Mouse (Mus musculus): ENCODE data around the gene Zc3h18.

The Zc3h18 gene

DNA sequence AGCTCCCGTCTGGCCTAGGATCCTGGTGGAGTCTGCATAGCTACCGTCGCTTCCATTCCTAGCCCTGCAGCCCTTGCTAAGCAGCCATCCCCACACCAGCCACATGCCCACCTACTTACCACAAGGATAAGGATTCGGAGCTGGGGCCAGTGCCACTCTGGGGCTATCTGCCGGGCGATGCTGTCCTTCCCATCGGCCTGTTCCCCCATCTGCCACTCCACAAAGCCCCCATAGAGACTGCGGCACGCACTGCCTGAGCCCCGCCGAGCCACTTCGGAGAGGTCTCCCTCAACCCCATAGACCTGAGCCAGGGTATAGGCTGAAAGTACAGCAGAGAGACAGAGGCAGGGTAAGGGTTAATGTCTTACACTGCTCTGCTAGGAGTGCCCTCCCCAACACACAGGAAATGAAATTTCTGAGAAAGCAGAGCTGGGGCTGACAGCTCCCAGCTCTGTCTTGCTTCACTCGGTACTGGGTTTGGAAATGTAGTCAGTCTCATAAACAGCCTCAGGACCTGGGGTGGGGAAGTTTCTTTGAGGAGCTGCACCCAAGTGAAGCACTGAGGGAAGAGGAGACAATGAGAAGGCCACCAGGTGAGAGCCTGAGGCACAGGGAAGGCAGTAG, 61.4 kb downstream of the Zc3h18 start:
- no peak for DNase-seq

DNA sequence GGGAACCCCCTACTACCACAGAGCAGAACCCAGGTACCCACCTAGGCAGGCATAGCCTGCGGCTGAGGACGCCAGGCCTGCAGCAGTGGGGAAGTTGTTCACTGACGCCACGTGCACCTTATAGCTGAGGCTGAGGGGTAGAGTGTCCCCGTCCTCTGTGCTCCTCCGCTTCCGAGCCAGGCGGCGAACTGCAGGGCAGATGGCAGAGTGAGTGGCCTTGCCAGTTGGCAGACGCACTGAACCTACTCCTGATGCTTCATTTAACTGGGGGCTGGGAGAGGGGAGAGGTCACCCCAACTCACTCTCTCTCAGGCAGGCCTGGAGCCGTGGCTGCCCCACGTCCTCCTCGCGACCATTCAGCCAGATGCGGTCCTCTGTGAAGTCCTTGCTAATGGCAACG, 62.9 kb downstream of the Zc3h18 start:
- no peak for DNase-seq

DNA sequence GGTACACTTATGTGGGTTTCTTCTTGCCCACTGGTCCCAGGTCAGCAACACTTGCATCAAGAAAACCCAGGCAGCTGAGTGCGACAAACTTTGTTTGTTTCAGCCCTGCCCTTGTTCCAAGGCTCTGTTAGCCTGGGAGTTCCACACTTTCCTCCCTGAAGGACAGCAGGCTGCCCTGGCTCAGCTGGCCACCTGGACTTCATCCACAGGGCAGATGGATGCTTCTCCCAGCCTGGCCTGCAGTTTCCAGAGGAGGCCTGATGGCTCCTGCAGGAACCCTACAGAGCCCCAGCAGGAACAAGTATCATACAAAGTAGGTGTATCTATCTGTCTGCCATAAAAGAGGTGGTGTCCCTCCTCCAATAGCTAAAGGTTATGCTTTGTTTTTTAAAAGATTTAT, 64.9 kb downstream of the Zc3h18 start:
- DNase-seq: no peak

DNA sequence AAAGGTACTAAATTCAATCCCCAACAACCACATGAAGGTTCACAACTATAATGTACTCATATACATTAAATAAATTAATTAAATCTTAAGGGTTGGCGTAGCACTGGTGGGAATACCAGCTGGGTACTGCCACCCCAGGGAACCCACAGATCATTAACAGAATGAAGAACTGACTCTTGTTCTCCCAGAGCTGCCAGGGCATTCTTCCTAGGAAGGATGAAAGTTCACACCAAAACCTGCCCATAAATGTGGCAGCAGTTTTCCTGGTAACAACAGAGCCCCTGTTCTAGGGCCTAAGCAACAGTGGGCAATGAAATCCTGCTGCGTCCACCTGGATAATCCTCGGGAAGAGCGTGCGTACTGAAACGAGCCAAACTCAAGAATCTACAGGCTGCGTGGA, 65.9 kb downstream of the Zc3h18 start:
- peak in 1 of 2 experiments; percentile 40 for DNase-seq

DNA sequence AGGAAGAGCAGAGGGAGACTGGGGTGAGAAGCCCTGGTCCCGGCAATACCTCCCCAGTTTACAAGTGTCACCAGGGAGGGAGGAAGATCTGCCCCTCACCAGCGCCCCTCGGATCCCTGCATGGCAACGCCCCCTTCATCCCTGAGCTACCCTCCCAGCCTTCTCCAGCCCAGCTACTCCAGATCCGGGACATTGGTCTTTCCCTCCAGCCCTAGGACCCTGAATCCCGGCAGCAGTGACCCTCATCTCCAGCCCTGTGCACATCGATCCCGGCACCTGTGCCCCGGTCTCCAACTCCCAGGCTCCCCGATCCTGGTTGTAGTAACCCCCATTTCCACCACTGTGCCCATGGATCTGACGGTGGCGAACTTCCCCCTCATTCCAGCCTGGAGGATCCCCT, 66.4 kb downstream of the Zc3h18 start:
- peak in 1 of 2 experiments; percentile 24 for DNase-seq

DNA sequence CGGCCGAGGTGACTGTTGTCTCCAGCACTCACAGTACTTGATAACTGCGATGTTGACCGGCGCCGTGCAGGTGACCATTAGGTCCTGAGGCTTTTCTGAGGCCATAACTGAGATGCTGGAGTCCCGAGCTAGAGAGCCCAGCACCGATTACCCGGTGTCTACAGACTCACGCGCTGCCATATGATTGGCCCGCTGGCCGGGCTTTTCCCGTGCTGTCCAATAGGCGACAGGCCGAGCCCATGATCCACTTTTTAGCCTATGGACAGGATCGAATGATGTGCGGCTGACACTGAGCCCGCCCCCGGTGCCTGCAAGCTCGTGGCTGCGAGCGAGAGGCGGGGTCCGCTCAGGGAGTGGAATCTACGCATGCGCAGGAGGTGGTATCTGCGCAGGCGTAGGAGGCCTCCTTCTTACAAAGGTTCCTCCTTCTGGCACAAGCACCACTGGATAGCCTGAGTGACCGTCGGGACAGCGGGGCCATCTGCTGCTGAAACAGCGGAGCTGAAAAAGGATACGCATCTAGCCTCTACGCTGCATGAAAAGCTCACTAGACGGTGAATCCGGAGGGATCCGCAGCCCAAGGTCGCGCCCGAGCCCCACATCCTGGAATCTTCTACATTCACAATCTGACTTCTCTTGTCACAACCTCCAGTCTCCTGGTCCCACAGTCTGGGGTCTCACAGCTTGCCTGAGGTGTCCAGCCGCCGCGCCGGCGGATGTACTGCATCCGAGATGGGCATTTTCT, 67.0 kb downstream of the Zc3h18 start, which contains the start of gene Mvd:
TSS of gene Mvd (minus strand) at position 161 of the 745 bp plus-strand sequence.
- DNase-seq: peak; percentile 99

DNA sequence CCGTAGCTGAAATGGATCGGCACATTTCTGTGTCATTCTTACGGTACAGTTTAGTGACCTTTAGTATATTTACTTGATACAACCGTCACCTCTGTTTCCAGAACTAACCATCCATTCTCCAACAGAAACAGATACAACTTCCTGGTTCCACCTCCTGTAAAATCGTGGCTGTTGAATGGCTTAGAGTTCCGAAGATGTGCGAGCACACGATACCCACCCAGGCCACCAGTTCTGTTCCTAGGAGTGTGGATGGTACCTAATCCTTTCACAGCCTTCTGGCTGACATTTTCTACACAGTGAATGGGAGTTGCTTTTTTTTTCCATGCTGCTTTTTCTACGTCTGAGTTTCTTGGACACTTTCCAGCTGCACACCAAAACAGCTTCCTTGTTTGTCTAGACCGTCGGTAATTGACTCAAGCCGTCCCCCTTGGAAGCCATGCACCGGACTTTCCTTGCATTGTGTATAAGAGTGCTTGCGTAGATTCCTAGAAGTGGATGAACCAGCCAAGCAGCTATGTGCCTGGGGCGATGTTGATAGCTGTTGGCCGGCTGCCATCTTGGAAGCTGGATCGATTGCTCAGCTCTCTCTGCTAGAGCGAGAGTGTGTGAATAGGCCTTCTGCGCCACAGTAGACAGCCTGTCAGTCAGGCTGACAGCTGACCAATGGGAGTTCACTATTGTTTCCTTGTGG, 67.8 kb downstream of the Zc3h18 start:
- peak; percentile 89 for DNase-seq

DNA sequence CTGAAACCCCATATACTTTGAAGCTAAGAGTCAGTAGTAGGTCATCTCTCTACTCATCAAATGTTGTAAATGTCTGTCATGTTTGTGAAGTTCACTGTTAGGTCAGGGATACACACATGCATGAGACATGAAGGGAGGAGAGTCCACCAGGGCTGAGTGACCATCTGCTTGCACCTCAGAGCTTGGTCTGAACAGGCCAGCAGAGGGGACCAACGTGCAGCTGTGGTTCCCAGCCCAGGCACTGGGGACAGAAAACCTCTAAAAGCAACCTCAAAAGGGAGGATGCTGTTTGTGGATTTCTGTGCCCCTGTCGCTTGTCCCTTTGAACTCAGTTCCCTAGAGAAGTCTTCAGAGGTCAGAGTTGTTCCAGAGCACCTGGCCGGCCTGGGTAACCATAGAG, 68.8 kb downstream of the Zc3h18 start:
- no peak for DNase-seq

DNA sequence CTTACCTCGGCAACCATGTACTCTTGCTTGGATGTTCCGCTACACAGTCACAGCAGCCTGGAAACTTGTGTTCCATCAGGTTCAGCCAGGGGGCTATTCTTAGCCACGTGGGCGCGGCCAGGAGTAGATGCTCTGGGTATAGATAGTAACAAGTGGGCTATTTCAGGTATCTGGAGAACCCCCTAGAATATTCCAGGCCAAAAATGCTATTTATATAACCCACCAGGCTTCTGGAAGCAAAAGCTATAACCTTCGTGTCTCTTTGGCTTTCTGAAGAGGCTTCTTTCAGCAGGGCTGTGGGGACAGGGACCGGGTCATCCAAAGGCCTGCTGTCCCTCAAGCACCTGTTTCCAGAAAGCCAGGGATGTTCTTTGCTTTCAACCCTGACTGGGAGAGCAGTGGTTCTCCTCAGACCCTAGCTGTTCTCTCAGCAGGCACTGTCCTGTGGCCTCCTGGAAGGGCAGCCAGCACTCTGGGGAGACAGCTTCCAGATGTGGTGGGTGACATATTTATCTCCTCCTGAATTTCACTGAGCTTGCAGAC, 74.8 kb downstream of the Zc3h18 start:
- DNase-seq: no peak

DNA sequence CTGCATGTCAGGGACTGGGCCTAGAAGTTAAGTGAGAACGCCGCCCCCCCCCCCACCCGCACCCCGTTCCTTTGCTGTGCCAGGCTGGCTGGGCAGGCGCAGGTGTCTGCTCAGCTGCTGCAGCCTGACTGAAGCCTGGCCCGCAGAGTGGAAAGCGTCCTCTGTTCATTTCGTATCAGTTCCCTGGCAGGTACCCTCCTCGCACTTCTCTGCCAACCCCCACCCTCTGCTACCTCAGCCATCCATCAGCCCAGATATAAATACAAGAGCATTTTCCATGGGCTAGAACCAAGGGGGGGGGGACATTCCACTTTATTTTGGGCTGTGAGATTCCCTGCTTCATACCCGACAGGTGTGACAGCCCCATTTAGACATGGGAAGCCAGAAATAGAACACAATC, 75.7 kb downstream of the Zc3h18 start:
- no peak for DNase-seq

DNA sequence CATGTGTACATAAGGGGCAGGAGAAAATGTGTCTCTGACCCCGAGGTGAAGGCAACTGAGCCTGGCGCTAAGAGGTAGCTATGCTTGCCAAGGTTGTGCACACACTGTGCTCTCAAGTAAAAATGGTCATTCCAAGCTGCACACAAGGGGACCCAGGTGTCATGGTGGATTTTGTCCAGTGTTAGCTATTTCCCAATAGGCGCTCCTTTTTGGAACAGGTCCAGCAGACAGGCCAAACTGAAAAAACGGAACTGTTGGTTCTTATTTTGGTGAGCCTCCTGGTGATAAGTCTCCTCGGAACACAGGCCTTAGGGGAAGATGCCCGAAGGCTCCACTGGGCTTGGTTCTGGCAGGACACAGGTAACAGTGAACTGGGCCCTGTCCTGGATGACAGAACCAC, 78.0 kb downstream of the Zc3h18 start:
- DNase-seq: no peak

DNA sequence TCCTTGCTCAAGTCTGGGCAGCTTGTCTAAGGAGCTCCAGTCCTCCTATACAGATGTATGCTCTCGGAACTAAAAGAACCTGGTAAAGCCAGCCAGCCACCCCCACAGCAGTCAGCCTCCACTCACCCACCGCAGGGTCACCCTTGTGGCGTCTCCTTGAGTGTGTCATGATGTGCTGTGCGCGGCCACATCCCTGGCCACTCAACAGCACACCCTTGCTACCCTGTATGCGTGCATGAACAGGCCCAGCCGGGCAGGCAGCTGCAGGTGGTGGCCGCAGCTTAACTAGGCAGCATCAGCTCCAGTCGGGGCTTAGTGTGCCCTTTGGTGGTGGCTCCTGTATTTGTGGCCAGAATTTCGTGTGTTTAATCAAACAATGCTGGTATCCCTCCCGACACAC, 80.8 kb downstream of the Zc3h18 start:
- DNase-seq: no peak

DNA sequence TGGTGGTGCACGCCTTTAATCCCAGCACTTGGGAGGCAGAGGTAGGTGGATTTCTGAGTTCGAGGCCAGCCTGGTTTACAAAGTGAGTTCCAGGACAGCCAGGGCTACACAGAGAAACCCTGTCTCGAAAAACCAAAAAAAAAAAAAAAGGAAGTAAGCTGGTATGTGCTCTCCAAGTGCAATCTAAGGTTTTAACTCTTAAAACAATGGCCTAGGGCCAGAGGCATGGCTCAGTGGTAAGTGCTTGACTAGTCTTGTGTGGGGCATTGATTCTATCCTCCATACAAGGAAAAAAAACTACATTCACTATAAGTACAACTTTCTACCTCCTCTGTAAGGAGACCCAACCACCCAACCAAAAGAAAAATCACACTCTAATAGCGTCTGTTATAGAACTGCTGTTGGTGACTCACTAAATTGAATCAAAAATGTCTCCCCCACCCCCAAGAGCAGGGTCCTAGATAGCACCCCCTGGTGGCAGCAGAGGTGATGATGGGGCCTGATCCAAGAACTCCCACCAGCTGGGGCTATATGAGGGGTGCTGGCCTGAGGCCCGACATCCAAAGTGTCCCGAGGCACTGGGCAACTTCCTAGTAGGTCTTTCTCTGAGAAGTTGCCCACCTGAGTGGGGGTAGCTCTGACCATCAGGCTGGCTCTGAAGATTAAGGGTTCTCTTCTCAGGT, 83.0 kb downstream of the Zc3h18 start:
- DNase-seq: no peak

DNA sequence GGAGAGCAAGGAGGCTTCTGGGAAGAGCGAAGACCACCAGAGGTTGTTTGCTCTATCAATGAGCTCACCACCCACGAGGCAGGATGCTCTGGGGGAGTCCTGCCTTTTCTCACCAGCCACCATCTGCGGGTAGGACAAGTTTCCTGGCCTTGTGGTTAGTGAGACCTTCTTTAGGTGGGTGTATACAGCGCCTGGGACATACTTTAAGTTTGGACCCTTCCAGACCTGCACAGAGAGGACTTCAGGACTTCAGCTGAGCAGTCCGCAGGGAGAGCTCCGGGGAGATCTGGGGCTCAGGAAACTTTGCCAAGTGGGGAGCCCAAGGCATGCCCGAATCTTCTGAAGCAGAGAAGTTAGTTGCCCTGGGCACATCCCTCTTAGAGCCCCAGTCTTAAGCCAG, 83.6 kb downstream of the Zc3h18 start:
- DNase-seq: no peak

DNA sequence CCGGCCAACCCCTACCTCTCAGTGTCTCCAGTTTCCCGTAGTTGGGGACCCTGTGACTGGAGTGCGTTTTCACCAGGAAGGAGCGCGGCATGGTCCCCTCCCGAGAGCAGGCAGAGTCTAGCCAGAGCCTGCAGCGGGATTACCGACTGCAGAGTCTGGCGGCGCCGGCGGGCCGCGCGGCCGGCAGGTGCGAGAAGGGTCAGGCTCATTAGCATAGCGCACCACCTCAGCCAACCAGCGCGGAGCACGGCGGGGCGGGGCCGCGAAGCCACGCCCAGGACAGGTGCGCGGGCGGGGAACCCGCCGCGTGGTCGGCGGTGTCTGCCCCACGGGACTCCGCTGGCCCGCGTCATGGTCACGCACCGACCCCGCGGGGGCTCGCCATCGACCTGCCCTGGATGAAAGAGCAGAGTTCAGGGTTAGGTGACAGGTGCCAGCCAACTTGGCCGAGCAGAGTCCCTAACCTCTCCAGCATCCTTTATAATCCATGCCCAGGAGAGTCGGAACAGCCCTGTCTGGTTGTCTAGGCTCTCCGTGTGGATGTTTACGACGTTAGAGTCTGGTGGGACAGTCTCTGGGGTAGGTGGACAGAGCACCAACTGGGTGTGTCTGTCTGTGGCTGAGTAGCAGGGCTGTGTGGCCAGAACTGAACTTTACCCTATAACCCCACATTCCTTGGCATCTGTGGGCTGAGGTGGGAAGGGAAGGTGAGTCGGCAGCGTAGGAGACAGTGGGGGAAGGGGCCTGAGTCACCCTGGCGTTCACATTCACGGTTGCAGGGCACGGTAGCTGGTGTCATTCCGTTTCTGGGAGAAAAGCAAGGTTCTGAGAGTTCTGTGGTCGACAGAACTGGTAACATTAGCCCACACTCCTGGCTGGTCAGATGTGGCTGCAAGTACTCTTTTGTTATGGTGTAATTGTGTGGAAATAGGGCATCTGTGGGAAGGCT, 84.4 kb downstream of the Zc3h18 start, which contains the start of gene Snai3:
TSS of gene Snai3 (minus strand) at position 210 of the 949 bp plus-strand sequence.
- peak; percentile 81 to 82 for DNase-seq

DNA sequence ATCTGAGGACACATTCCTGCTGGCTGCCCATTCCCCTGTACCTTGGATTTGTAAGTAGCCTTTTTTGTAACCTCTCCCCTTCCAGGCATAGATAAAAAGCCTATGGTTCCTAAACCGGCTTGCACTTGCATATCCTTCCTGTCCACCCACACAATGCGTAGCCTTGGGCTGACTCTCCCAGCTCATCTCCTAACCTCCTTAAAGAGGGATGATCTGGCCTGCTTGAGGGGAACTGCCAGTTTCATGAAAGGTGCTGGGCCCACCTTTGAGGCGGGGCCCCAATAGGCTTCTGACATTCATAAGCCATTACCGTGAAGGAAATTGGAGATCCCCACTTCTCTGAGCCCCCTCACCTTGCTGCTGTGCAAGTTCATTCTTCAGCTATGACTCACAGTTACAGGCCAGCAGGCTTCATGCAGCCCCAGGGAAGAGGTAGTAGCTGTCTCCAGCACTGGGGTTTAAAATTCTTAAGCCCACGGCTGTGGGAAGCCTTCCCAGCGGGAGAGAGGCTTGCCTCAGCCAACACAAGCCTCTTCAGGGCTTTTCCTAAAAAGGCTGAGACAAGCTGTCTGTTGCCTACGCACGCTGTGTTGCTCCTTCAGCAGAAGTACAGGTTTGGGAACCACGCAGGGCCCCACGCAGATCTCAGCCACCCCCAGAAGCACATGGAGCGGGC, 85.2 kb downstream of the Zc3h18 start:
- DNase-seq: no peak

DNA sequence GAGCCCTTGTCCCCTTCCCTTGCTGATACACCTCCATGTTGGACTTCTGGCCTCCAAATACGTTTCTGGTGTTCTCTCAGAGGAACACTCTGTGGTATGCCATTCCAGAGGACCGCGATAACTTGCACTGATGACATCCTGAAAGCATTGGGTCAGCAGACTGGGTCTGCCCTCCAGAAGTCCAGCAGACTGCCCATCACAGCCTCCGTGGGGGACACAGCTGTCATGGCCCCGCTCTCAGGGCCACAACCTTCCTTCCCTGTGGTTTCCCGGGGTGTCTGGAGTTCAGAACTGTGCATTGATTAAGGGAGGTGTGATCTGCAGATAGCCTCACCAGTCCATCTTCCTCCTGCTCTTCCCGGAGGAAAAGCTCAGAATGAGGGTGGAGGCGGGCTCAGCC, 86.1 kb downstream of the Zc3h18 start:
- no peak for DNase-seq

DNA sequence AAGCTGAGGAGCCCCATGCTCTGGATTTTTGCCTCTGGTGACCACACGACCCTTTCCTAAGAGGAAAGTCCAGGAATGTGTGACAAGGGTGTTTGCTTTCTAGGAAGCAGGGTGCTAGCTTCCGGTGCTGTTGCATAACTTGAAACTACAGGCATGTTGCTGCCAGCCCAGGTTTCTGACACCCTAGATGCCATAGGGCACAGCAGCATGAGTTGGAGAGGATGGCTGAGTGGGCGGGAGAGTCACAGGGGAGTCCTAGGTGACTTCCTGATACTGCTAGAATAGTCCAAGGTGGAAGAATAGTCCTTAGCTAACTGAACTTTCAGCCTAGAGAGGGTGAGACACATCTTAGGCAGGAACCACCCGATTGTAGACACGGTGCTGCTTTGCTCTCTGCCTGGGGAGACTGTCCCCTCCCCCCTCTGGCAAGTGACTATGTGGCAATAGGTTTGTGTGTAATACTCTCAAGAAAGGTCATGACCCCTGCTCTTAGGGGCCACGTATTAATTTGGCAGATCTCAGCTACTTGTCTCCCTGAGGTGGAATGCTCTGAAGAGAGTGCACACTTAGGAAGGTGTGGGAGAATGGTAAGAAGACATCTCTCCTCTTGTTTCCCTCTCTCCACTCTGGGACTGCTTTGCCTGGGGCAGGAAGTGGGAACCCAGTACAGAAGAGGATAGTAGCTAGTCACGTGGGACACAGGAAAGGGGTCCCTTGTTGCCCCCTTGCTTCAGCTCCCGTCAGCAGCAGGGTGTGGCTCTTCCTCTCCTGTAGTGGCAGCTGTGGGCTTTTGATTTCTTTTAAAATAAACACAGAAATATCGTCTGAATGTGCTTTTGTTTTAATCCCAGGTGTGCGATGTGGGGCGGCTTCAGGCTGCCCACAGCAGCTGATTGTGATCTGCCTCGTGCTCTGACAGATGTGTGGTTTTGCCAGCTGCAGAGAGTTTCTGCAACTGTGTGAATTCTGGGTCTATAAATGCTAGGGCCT, 87.5 kb downstream of the Zc3h18 start:
- peak in 1 of 2 experiments; percentile 25 for DNase-seq

DNA sequence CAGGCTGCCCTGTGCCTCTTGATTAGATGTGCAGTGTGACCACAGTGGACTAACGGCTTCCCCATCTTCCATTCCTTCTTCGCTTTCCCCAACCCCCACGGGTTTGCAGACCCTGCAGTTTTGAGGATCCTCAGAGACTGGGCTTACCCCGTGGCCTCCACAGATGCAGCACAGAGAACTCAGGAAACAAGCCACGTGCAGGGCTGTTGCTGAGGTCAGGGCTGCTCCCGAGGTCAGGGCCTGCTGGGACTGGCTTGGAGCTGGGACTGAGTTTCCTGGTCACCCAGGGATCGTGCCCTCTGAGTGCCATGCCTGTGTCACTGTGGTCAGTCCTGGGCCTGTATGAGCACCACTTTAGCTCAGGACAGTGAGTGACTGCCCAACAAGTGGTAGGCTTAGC, 88.6 kb downstream of the Zc3h18 start:
- DNase-seq: no peak

Measured in kidney, adult 8-10 months (tissue).